Mouse (Mus musculus) heart, embryonic 16.5 days (tissue): ENCODE data around the gene Pafah2. TPM values are rescaled to one million over a fixed set of nuclear protein-coding genes. Genes with fewer than 3 reads are reported as not detected.

Source experiments
- ATAC-seq: fragments of 200-750 bp; cut with Nextera tagmentation; replicated peaks from 2 replicates; pipeline ENCODE4 v1.8.0; 2017; ENCODE audit warnings: moderate number of reproducible peaks; ENCODE audit not compliant: insufficient read depth, low FRiP score; ENCODE audit errors: extremely low read depth
- H3K27ac ChIP-seq: fragments of 300-500 bp; sonication (generic); 2 replicates; pipeline ENCODE4 v1.5.1; 2014; ENCODE audit warnings: mild to moderate bottlenecking, low read length, control low read depth, moderate library complexity
- H3K27me3 ChIP-seq: fragments of 300-500 bp; sonication (generic); 2 replicates; pipeline ENCODE4 v1.6.1; 2014; ENCODE audit warnings: low read length, mixed read lengths; ENCODE audit not compliant: control insufficient read depth, insufficient read depth
- H3K36me3 ChIP-seq: fragments of 300-500 bp; sonication (generic); 2 replicates; pipeline ENCODE4 v1.6.1; 2014; ENCODE audit not compliant: control insufficient read depth, insufficient read depth
- H3K4me1 ChIP-seq: fragments of 300-500 bp; sonication (generic); 2 replicates; pipeline ENCODE4 v1.6.1; 2014; ENCODE audit warnings: low read length, mixed read lengths; ENCODE audit not compliant: control insufficient read depth, insufficient read depth
- H3K4me2 ChIP-seq: fragments of 300-500 bp; sonication (generic); 2 replicates; pipeline ENCODE4 v1.6.1; 2014; ENCODE audit warnings: low read depth, mild to moderate bottlenecking, control low read depth, low read length
- H3K4me3 ChIP-seq: fragments of 300-500 bp; sonication (generic); 2 replicates; pipeline ENCODE4 v1.5.1; 2014; ENCODE audit warnings: mild to moderate bottlenecking, control low read depth, low read length
- H3K9ac ChIP-seq: fragments of 300-500 bp; sonication (generic); 2 replicates; pipeline ENCODE4 v1.6.1; 2014; ENCODE audit warnings: low read length, control low read depth
- H3K9me3 ChIP-seq: fragments of 300-500 bp; sonication (generic); replicated peaks from 2 replicates; pipeline ENCODE4 v1.6.1; 2016; ENCODE audit warnings: low read length; ENCODE audit not compliant: control insufficient read depth
- WGBS: fragments of 180-500 bp; shearing (Covaris S2); extraction: QIAGEN DNeasy Blood & Tissue Kit; methylation state at CpG from one replicate; pipeline ENCODE4 v1.1.7; 2014; 5-methylcytosine and 5-hydroxymethylcytosine counted together
- polyA plus RNA-seq: library from polyadenylated mRNA; unstranded; fragments of >200 nt; fragmentation: Nextera tagmentation; extraction: Ambion mirVana; gene quantifications from 2 replicates; pipeline ENCODE4 v1.2.1, GENCODE M21; 2015

Gene Pafah2
- polyA plus RNA-seq, 1 experiment from 2014 or later = 9.6 TPM

DNA sequence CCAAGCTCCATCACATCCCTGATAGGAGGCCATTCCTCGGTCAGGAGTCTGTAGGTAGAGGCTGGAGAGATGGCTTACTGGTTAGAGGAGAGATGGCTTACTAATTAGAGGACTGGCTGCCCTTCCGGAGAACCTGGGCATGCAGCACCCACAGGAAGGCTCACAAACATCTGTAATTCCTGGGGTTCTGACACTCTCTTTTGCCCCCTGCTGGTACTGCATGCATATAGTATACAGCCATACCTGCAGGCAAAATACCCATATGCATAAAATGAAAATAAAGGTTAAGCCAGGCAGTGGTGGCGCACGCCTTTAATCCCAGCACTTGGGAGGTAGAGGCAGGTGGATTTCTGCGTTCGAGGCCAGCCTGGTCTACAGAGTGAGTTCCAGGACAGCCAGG is 8.9 kb upstream of the Pafah2 start:
- Histone ChIP-seq H3K9me3 (peaks cover 4% of the 10 kb centered on the region; the same call in 1 of the 2 replicates), H3K4me2 (no peak overlapping the region), H3K27me3 (no peaks in the 10 kb centered on the region), H3K9ac (no peak overlapping the region), H3K4me3 (no peak overlapping the region), H3K27ac (no peak overlapping the region), H3K4me1 (peaks cover under 1% of the 10 kb centered on the region; the same call in 1 of the 2 replicates), H3K36me3 (no peaks in the 10 kb centered on the region)
- no peak for ATAC-seq
- WGBS = 61% methylated on average over 6 of the region's 6 CpGs

- Histone ChIP-seq H3K4me3 (no peak overlapping the region), H3K27me3 (no peaks in the 10 kb centered on the region), H3K4me1 (peaks cover 3% of the 10 kb centered on the region; the same call in 1 of the 2 replicates), H3K4me2 (no peak overlapping the region), H3K9ac (no peak overlapping the region), H3K9me3 (peaks cover 4% of the 10 kb centered on the region; the same call in 1 of the 2 replicates), H3K27ac (no peak overlapping the region), H3K36me3 (no peaks in the 10 kb centered on the region)
- no peak for ATAC-seq
- 18% methylated on average over 5 of the region's 5 CpGs for WGBS
Observed at GRCm38 (mm10) chr4:134388397-134388796, 7.7 kb upstream of the Pafah2 start.

- peaks cover 4% of the 10 kb centered on the region; the same call in 1 of the 2 replicates for H3K9me3 ChIP-seq
- no peaks in the 10 kb centered on the region for H3K27me3 ChIP-seq
- WGBS = 81% methylated on average over 1 of the region's 1 CpGs
- H3K27ac ChIP-seq = no peak overlapping the region
- no peak overlapping the region for H3K4me2 ChIP-seq
- ATAC-seq = no peak
- H3K4me3 ChIP-seq = no peak overlapping the region
- H3K36me3 ChIP-seq = no peaks in the 10 kb centered on the region
- H3K4me1 ChIP-seq = peaks cover 3% of the 10 kb centered on the region; the same call in 1 of the 2 replicates
- no peak overlapping the region for H3K9ac ChIP-seq
Observed at GRCm38 (mm10) chr4:134391636-134392035, 4.5 kb upstream of the Pafah2 start.

DNA sequence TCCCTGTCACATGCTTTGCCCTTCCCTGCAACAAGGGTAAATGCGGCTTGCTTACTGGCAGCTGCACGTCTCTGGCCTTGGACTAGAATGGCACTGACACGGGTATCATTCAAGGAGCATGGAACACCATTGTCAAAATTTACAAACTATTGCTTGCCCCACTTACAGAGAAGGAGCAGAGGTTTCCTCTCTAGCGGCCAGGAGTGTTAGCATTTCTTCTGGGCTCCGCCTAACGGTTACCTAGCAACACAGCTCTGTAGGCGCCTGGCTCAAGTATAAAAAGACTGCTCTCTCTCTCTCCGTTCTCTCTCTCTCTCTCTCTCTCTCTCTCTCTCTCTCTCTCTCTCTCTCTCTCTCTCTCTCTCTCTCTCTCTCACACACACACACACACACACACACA is 3.5 kb upstream of the Pafah2 start:
- Histone ChIP-seq H3K27me3 (no peaks in the 10 kb centered on the region), H3K4me2 (no peak overlapping the region), H3K9me3 (peaks cover 4% of the 10 kb centered on the region; the same call in 1 of the 2 replicates), H3K4me3 (no peak overlapping the region), H3K9ac (no peak overlapping the region), H3K36me3 (no peaks in the 10 kb centered on the region), H3K27ac (no peak overlapping the region), H3K4me1 (peaks cover 4% of the 10 kb centered on the region)
- 20% methylated on average over 8 of the region's 8 CpGs for WGBS
- ATAC-seq = no peak

DNA sequence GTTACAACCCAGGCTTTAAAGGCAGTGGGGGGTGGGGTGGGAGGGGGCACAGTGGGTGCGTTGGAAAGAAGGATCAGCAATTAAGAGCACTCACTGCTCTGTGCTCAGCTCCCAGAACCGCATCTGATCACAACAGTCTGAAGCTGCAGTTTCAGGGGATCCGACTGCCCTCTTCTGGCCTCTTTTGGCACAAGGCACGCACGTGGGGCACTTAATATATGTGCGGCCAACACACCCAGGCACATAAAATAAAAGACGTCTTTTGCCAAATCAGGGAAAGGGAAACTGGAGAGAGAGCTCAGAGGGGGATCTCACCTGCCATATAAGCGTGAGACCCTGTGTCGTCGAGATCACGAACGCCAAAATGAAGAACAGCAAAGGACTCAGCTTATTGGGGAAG is 3.1 kb upstream of the Pafah2 start:
- Histone ChIP-seq H3K9ac (no peak overlapping the region), H3K36me3 (no peaks in the 10 kb centered on the region), H3K4me3 (no peak overlapping the region), H3K27me3 (no peaks in the 10 kb centered on the region), H3K27ac (no peak overlapping the region), H3K4me2 (no peak overlapping the region), H3K9me3 (peaks cover 4% of the 10 kb centered on the region; the same call in 1 of the 2 replicates), H3K4me1 (peaks cover 8% of the 10 kb centered on the region)
- ATAC-seq = no peak
- WGBS = 23% methylated on average over 12 of the region's 12 CpGs

DNA sequence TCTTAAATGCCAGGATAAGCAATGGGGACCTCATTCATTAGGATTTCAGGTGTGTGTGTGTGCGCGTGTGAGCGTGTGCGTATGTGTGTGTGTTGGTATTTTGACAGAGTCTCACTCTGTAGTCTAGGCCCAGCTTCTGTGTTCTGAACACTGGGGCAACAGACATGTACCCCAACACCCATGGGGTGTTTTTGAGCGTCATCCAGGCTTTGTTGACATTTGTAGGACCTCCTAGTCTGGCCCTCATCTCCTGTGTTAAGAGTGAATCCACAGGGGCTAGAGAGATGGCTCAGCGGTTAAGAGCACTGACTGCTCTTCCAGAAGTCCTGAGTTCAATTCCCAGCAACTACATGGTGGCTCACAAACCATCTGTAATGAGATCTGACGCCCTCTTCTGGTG is 978 bp upstream of the Pafah2 start:
- no peak overlapping the region for H3K4me3 ChIP-seq
- no peaks in the 10 kb centered on the region for H3K36me3 ChIP-seq
- peaks cover 4% of the 10 kb centered on the region; the same call in 1 of the 2 replicates for H3K9me3 ChIP-seq
- peaks cover 8% of the 10 kb centered on the region for H3K4me1 ChIP-seq
- H3K27ac ChIP-seq = no peak overlapping the region
- no peaks in the 10 kb centered on the region for H3K27me3 ChIP-seq
- H3K9ac ChIP-seq = no peak overlapping the region
- 93% methylated on average over 7 of the region's 7 CpGs for WGBS
- H3K4me2 ChIP-seq = no peak overlapping the region
- no peak for ATAC-seq

- H3K4me3 ChIP-seq = peak overlapping the region; percentile 72
- H3K36me3 ChIP-seq = no peaks in the 10 kb centered on the region
- H3K4me1 ChIP-seq = peaks cover 24% of the 10 kb centered on the region
- no peak; the same call in 1 of the 2 replicates for ATAC-seq
- WGBS = 8% methylated on average over 7 of the region's 7 CpGs
- H3K9ac ChIP-seq = peak overlapping the region; percentile 69
- H3K27me3 ChIP-seq = no peaks in the 10 kb centered on the region
- peak overlapping the region; percentile 92 for H3K4me2 ChIP-seq
- H3K9me3 ChIP-seq = no peaks in the 10 kb centered on the region
- peak overlapping the region; percentile 95 for H3K27ac ChIP-seq
Observed at GRCm38 (mm10) chr4:134397121-134397520, 1.0 kb downstream of the Pafah2 start.

DNA sequence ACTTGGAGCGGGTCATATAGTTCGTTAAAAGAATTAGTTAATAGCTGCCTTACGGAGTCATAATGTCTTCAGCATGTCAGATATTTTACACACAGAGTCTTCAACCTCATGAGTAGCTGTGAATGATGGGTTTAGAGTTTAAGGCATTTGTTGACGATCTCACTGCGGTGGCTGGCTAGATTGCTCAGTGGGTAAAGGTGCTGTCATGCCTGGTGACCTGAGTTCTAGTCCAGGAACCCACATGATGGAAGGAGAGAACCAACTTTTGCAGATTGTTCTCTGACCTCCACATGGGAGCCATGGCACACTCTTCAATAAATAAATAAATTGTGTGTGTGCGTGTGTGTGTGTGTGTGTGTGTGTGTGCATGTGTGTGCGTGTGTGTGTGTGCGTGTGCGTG is 1.6 kb downstream of the Pafah2 start:
- Histone ChIP-seq H3K4me3 (peak overlapping the region; percentile 72), H3K27ac (peak overlapping the region; percentile 95)

GRCm38 (mm10) chr4:134400206-134400605 is 4.1 kb downstream of the Pafah2 start:
- Histone ChIP-seq H3K4me3 (no peak overlapping the region), H3K36me3 (no peaks in the 10 kb centered on the region), H3K27me3 (no peaks in the 10 kb centered on the region), H3K4me1 (peaks cover 40% of the 10 kb centered on the region), H3K9ac (no peak overlapping the region), H3K27ac (no peak overlapping the region), H3K9me3 (no peaks in the 10 kb centered on the region), H3K4me2 (no peak overlapping the region)
- WGBS = 49% methylated on average over 5 of the region's 5 CpGs
- no peak for ATAC-seq

More for the DNA sequence above, 1.6 kb downstream of the Pafah2 start:
- no peaks in the 10 kb centered on the region for H3K9me3 ChIP-seq
- no peak for ATAC-seq
- H3K27me3 ChIP-seq = no peaks in the 10 kb centered on the region
- 86% methylated on average over 9 of the region's 9 CpGs for WGBS
- peaks cover 27% of the 10 kb centered on the region for H3K4me1 ChIP-seq
- no peaks in the 10 kb centered on the region for H3K36me3 ChIP-seq
- H3K4me2 ChIP-seq = peak overlapping the region; percentile 92
- peak overlapping the region; percentile 69; the same call in 1 of the 2 replicates for H3K9ac ChIP-seq
